Mouse (Mus musculus) macrophage (primary cell): ENCODE results near the gene Gm11020. TPM values are rescaled to one million over a fixed set of nuclear protein-coding genes. Genes with fewer than 3 reads are reported as not detected.
"Not testable (repeated sequence)": the region's sequence is repeated elsewhere in the genome, so short reads cannot be mapped to it uniquely, and the experiment has no call there.

Experiments used
- H3K27ac ChIP-seq: fragments of 350-480 bp; formaldehyde crosslinking; 2 replicates; pipeline ENCODE4 v1.9.0; 2021
- H3K36me3 ChIP-seq: fragments of 350-480 bp; formaldehyde crosslinking; 2 replicates; pipeline ENCODE4 v1.9.0; 2021; ENCODE audit errors: inconsistent target
- H3K4me3 ChIP-seq: fragments of 350-480 bp; formaldehyde crosslinking; 2 replicates; pipeline ENCODE4 v1.9.0; 2021; ENCODE audit errors: inconsistent target
- H3K79me2 ChIP-seq: fragments of 350-480 bp; formaldehyde crosslinking; 2 replicates; pipeline ENCODE4 v1.9.0; 2021; ENCODE audit errors: inconsistent target
- WGBS: methylation state at CpG from one replicate; pipeline ENCODE4 v1.1.7; 2026; ENCODE audit warnings: inconsistent platforms; ENCODE audit not compliant: missing documents; 5-methylcytosine and 5-hydroxymethylcytosine counted together
- polyA plus RNA-seq: library from polyadenylated mRNA; stranded (reverse); fragments of 250-400 nt; gene quantifications from 3 replicates; pipeline ENCODE4 v1.2.4, GENCODE M21; 2018; ENCODE audit warnings: inconsistent platforms
- total RNA-seq, 78 experiments: library from RNA; depleted of rRNA; stranded (reverse); fragments of 250-400 nt; gene quantifications; 1 replicate in 9 of 78; 2 replicates in 24 of 78; 3 replicates in 43 of 78; 4 replicates in 2 of 78; pipeline ENCODE4 v1.2.4; 2018; ENCODE audit warnings: inconsistent platforms in 56 of 78

The Gm11020 gene
- total RNA-seq (2018; cell fraction: chromatin; rRNA removed): not detected
- total RNA-seq (2018; cell fraction: cytosol; rRNA removed): not detected
- total RNA-seq (2018; cell fraction: nucleus; rRNA removed): not detected
- not detected in 3 replicates for polyA plus RNA-seq

- not testable (repeated sequence) for H3K27ac ChIP-seq, H3K4me3 ChIP-seq, H3K79me2 ChIP-seq, H3K36me3 ChIP-seq
- 89% methylated on average over 7 of the region's 11 CpGs for WGBS
These were observed at the start of gene Gm11020 for GRCm38 (mm10) chr8:104321267-104321666. Gene Gm11020 (plus strand): TSS chr8:104321567.

DNA sequence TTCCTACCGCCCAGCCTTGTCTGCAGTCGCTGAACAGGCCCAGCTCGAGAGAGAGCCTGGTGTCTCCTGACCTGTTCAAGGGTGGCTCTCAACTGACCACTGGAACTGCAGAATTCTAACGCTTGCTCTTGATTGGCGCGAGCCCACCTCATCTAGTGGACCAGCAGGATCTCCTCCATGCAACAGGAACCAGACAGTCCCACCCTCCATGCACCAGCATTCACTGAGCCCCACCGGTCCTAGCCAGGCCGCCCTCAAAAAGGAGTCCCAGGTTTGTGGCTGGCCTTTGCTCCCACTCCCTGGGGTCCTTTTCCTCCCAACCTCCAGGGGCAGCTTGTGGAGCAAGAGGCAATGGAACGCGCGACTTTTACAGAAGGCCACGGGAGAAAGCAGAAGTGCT is 28.3 kb upstream of the Gm11020 start, which contains the start of gene Cmtm2a:
TSS of gene Cmtm2a (minus strand) at position 101 of the 400 bp plus-strand sequence.
- not testable (repeated sequence) for H3K27ac ChIP-seq, H3K79me2 ChIP-seq, H3K36me3 ChIP-seq, H3K4me3 ChIP-seq
- WGBS: 72% methylated on average over 6 of the region's 12 CpGs

GRCm38 (mm10) chr8:104294396-104294795 is 27.0 kb upstream of the Gm11020 start:
- 89% methylated on average over 1 of the region's 1 CpGs for WGBS
- H3K27ac ChIP-seq: no peak overlapping the region
- no peak overlapping the region for H3K4me3 ChIP-seq
- H3K79me2 ChIP-seq: no peaks in the 10 kb centered on the region
- no peaks in the 10 kb centered on the region for H3K36me3 ChIP-seq

DNA sequence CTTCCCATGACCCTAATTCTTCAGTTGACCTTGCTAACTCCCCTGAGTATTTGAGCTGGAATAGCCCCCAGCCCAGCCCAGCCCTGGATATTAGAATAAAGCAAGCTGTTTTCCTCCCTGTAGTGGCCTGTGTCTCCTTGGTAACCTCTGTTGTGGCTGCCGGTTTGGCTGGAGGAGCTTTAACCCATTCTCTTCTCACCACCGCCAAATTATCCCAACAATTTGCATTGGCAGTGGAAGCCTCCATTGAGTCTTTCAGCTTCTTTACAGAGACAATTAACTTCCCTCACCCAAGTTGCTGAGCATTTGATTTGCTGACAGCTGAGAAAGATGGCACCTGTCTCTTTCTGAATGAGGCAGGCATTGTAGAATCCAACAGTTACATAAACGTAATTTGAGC is 19.8 kb upstream of the Gm11020 start:
- not testable (repeated sequence) for H3K36me3 ChIP-seq, H3K79me2 ChIP-seq, H3K4me3 ChIP-seq, H3K27ac ChIP-seq
- WGBS: 63% methylated on average over 3 of the region's 3 CpGs

DNA sequence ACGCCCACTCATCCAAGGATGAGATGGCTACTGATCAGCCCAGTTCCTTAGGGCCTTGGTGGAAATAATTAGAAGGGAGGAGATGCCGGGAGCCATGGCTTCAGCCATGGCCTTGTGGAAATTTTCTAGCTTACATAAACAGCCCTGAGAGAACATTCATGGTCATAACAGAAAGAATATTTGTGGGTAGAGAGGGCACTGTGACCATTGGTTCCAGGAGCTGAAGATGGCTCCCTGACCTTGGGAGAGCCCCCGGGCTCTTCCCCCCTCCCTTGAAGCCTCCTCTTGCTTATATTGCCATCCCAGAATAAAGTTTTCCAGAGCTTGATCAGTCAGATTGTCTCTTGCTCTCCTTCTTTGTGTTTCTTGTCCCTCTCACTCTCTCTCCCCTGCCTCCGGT is 18.8 kb upstream of the Gm11020 start:
- not testable (repeated sequence) for H3K4me3 ChIP-seq, H3K36me3 ChIP-seq, H3K27ac ChIP-seq, H3K79me2 ChIP-seq
- WGBS: 92% methylated on average over 3 of the region's 4 CpGs

- Histone ChIP-seq H3K27ac (no peak overlapping the region), H3K4me3 (no peak overlapping the region), H3K36me3 (no peaks in the 10 kb centered on the region), H3K79me2 (no peaks in the 10 kb centered on the region)
- WGBS: 64% methylated on average over 9 of the region's 11 CpGs
These were observed 16.4 kb upstream of the Gm11020 start for GRCm38 (mm10) chr8:104304962-104305361.

DNA sequence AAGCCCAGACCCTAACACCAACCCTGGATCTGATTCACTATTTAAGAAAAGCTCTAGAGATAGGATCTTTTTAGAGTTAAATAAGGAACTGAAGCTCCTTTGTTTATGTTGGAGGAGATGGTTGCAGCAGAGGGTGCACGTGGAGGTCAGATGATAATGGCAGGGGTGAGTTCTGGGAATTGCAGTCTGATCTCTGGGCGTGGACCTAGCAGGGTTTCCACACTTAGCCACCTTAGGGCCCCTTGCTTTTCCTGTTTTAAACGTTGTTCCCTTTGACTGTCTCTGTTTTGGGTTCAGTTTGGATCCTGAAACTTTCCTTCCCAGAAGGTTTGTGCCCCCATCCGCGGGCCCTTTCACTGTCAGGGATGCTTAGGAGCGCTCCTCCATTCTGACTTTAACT is 13.0 kb upstream of the Gm11020 start:
- H3K79me2 ChIP-seq, H3K27ac ChIP-seq, H3K4me3 ChIP-seq, H3K36me3 ChIP-seq: not testable (repeated sequence)
- WGBS: 56% methylated on average over 6 of the region's 6 CpGs

DNA sequence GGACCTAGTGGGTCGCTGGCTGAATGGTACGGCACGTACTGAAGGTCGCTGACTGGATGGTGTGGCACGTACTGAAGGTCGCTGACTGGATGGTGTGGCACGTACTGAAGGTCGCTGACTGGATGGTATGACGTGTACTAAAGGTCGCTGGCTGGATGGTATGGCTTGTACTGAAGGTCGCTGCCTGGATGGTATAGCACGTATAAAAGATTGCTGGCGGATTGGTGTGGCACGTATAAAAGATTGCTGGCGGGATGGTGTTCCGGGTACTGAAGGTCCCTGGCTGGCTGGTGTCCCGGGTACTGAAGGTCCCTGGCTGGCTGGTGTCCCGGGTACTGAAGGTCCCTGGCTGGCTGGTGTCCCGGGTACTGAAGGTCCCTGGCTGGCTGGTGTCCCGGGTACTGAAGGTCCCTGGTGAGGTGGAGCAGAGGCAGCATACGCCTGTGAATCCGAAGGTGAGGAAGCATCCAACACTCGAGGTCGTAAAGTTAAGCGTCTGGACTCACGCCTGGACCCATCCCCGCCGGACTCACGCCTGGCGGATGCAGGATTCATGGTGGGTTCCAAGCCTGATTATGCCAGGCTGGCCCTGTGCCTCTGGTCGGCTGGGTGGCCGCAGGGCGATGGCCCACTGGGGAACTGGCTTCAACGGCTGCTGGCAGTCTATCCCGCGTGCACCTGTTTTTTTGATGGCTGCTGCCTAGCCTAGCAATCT is 11.8 kb upstream of the Gm11020 start, which contains the start of the genes Gm45711 and Cmtm1:
TSS of gene Gm45711 (minus strand) at position 641 of the 715 bp plus-strand sequence.
TSS of gene Cmtm1 (minus strand) at position 705 of the 715 bp plus-strand sequence.
- not testable (repeated sequence) for H3K79me2 ChIP-seq, H3K27ac ChIP-seq, H3K4me3 ChIP-seq, H3K36me3 ChIP-seq
- WGBS: 89% methylated on average over 31 of the region's 36 CpGs

DNA sequence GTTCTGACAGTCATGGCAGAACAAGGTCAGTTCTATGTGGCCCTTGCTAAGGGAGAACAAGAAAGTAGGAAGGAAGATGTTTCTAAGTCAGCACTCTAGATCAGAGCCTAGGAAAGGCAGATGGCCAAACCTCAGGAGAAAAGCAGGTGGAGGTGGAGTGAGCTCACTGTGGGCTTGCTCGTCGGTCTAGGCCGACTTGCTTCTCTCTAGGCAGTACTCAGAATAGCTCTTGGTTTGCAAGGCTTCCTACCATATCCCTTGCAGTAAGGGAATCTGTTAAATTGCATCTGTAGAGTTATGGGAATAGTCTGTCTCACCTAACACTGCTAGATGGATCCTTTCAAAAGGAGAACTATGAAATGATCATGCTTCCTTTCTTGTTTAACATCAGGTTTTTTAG is 9.3 kb upstream of the Gm11020 start:
- not testable (repeated sequence) for H3K4me3 ChIP-seq, H3K36me3 ChIP-seq, H3K79me2 ChIP-seq, H3K27ac ChIP-seq
- 67% methylated on average over 3 of the region's 3 CpGs for WGBS

DNA sequence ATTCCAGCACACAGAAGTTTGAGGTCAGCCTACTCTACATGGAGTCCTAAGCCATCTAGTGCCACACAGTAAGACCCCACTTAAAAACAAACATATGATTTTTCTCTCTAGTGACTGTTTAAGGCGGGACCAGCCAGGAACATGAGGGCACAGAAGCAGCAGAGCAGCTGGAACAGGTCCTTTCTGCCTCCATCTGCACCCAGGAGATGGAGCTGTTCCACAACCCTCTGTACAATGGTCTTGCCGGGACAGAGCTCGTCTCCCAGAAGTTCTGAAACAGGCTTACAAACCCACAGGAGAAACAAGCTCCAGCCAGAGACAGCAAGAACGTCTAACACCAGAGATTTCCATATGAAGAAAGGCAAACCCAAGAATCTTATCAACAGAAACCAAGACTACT is 8.1 kb upstream of the Gm11020 start:
- 68% methylated on average over 4 of the region's 4 CpGs for WGBS
- H3K79me2 ChIP-seq: no peaks in the 10 kb centered on the region
- H3K27ac ChIP-seq: no peak overlapping the region
- H3K4me3 ChIP-seq: no peak overlapping the region
- H3K36me3 ChIP-seq: no peaks in the 10 kb centered on the region

DNA sequence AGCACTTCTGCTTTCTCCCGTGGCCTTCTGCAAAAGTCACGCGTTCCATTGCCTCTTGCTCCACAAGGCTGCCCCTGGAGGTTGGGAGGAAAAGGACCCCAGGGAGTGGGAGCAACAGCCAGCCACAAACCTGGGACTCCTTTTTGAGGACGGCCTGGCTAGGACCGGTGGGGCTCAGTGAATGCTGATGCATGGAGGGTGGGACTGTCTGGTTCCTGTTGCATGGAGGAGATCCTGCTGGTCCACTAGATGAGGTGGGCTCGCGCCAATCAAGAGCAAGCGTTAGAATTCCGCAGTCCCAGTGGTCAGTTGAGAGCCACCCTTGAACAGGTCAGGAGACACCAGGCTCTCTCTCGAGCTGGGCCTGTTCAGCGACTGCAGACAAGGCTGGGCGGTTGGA is 563 bp downstream of the Gm11020 start, which contains the start of gene Cmtm2b:
TSS of gene Cmtm2b (plus strand) at position 301 of the 400 bp plus-strand sequence.
- not testable (repeated sequence) for H3K27ac ChIP-seq, H3K79me2 ChIP-seq, H3K4me3 ChIP-seq, H3K36me3 ChIP-seq
- whole genome bisulfite sequencing: 87% methylated on average over 8 of the region's 12 CpGs

DNA sequence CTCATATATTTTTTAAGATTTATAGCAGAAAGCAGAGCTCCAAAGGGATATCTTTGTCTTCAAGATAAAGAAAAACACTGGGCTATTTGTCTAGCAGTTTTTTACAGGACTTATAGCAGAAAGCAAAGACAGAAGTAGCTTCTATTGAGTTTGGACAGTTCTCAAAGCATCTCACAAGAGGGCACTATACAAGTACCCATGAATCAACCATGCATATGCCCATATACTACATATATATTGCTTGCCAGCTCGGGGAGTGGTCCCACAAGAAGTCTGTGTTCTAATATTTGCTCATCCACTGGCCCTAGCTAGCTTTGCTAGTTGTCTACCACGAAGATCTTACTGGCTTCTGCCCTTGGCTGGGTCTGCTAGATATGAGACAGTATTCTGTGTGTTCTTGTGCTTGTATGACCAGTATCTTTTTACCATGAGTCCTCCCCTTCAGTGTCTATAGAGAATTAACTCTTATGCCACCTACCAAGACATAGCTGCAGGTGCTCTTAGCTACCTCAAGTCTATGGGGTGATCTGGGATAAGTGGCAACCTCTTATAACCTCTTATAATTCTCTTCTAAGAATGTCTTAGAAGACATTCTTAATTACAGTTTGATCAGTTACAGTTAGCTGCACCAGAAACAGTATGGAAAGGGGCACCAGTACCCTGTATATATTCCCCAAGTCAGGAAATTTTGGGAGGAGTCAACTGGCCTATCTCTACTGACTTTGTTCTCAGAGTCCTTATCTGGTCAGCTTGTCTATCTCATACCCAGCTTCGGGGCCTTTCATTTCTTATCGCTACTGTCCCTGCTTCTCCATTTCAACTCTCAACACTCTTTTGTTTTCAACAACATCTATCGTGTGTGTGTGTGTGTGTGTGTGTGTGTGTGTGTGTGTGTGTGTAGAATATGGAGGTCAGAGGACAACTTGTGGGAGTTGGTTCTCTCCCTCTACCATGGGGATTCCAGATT is 11.6 kb downstream of the Gm11020 start:
- Histone ChIP-seq H3K4me3 (no peak overlapping the region), H3K36me3 (no peaks in the 10 kb centered on the region), H3K27ac (peak overlapping the region; percentile 76), H3K79me2 (no peaks in the 10 kb centered on the region)
- 78% methylated on average over 4 of the region's 5 CpGs for WGBS

DNA sequence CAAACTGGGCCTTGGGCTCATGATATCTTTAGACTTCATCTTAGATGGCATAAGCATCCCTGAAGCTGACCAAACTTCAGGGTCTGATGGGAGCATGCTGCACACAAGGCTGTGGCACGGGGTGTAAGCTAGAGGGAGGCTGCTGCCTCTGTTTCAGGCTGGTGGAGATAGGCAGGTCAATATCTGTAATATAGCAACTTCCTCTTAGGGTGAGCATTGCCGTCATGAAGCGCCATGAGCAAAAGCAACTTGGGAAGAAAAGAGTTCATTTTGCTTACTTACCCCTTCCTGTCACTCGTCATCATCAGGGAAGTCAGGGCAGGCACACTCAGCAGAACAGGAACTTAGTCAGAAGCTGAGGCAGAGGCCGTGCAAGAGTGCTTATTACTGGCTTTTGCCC is 12.4 kb downstream of the Gm11020 start:
- H3K27ac ChIP-seq: peak overlapping the region; percentile 76
- no peaks in the 10 kb centered on the region for H3K79me2 ChIP-seq
- no peak overlapping the region for H3K4me3 ChIP-seq
- WGBS: 11% methylated on average over 5 of the region's 5 CpGs
- no peaks in the 10 kb centered on the region for H3K36me3 ChIP-seq

DNA sequence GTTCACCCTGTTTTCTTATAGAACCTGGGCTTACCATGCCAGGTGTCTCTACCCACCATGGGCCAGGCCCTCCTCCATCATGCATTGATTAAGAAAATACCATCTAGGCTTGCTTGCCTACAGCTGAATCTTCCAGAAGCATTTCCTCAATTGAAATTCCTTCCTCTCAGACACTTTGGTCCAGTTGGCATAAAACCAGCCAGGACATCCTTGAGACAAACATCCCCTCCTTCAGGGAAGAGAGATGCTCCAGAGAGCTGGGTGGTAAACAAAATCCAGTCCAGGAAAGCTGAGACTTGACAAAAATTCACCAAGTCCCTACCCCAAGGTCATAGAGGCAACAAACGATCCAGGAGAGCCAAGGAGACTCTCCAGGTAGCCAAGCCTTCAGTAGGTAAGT is 12.8 kb downstream of the Gm11020 start:
- H3K36me3 ChIP-seq: no peaks in the 10 kb centered on the region
- peak overlapping the region; percentile 76 for H3K27ac ChIP-seq
- H3K4me3 ChIP-seq: no peak overlapping the region
- no CpG with 5 or more reads among the region's 1 CpGs for WGBS
- H3K79me2 ChIP-seq: no peaks in the 10 kb centered on the region

DNA sequence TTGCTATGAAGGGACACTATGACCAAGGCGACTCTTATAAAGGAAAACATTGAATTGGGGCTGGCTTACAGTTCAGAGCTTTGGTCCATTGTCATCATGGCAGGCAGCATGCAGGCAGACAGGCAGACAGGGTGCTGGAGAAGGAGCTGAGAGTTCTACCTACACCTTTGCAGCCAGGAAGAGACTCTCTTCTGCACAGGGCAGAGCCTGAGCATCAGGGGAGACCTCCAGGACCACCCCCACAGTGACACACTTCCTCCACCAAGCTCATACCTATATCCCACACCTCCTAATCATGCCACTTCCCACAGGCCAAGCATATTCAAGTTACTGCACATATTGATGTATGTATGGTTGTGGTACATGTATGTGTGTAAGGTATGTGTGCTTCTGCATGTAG is 15.4 kb downstream of the Gm11020 start:
- Histone ChIP-seq H3K4me3 (no peak overlapping the region), H3K36me3 (no peaks in the 10 kb centered on the region), H3K27ac (no peak overlapping the region), H3K79me2 (peaks cover 10% of the 10 kb centered on the region)
- WGBS: 83% methylated on average over 1 of the region's 1 CpGs
